Mouse (Mus musculus) testis, adult 2 months (tissue): ENCODE measurements around the gene Kcnh3.

Experiments used
- CTCF ChIP-seq: fragments of 200-500 bp; IDR thresholded peaks from 2 replicates; pipeline ENCODE4 v1.5.1; 2012; ENCODE audit warnings: low read depth, mild to moderate bottlenecking, inconsistent platforms, low read length, moderate library complexity; ENCODE audit not compliant: control insufficient read depth, insufficient read depth, insufficient replicate concordance
- POLR2A ChIP-seq: fragments of 200-500 bp; IDR thresholded peaks from 2 replicates; pipeline ENCODE4 v1.6.1; 2012; ENCODE audit warnings: low read depth, mild to moderate bottlenecking, inconsistent platforms, low read length, moderate library complexity; ENCODE audit not compliant: control insufficient read depth

- TF ChIP-seq CTCF (no peak), POLR2A (no peak)
These were observed 30.3 kb upstream of the Kcnh3 start for GRCm38 (mm10) chr15:99194358-99194757.
